Mouse (Mus musculus): ENCODE data around the gene B4galt7.
A peak's percentile ranks its signal among the peaks of the same experiment; 100 is the strongest.
"Not testable (repeated sequence)": the region's sequence is repeated elsewhere in the genome, so short reads cannot be mapped to it uniquely, and the experiment has no call there.

Gene B4galt7

GRCm38 (mm10) chr13:55599566-55600540 lies at the start of gene B4galt7:
Gene B4galt7, plus strand, starts transcription at chr13:55599896.
- DNase-seq (ENCODE audit: low spot score in 2 of 2), result peak; percentile 73 to 84

DNA sequence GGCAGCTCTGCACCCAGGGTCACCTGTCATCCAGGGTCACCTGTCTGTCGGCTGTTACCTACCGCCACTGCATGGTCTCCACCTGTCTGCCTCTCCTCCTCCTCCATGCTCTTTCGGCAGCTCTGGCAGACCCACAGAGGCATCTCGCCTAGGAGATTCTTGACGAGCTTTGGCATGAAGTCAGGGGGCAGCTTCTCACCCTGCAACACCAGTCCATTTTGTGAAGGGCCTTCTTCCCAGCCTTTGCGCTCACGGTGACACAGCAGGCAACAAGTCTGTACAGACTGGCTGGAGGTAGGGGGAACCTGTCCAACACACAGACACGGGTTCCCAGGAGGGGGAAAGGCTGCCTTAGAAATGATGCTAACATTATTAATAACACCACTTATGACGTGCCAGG lies 43.8 kb upstream of the B4galt7 start:
- no peak for DNase-seq (ENCODE audit: low spot score in 2 of 2)

DNA sequence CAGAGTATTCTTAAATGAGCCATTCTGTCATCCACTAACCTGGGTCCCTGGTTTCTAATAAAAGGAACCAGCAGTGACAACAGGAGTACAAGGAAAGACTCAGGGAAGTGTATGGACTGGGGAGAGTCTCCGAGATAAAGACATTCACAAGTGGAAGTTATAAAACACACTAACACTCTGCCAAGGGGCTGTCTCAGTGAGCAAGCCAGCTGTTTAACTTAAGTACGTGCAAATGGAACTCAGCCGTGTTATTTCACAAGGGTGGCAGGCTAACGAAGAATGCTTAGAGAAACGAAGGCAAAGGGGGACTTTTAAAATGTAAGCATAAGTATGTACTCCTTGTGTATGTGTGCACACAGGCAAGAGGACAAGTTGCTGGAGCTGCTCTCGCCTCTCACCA lies 42.2 kb upstream of the B4galt7 start:
- no peak for DNase-seq (ENCODE audit: low spot score in 2 of 2)

DNA sequence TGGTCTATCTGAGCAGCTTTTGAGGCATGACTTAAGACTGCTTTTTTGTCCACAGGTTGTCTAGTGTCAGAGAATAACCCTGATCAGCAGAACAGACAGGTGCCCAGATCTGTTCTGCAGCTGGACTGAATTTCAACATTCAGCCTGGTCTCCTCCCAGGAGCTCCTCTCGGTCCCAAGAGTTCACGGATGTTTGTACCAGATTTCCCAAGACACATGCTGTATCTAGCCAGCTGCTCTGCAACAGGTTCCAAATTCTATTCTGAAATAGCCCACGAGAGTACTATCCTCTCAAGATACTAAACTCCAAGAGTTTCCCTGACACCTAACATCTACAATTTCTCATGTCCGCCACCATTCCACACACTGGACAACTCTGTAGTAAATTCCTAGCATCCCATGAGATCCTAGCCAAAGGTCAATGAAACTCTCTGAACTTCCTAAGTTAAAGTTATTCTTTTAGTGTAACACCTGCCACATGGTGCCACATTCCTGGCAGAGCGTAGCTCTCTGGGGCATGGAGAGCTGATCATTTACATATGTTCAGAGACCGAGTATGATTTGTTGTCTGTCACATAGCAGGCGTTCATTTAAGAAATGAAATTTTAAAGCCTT lies 36.3 kb upstream of the B4galt7 start:
- DNase-seq (ENCODE audit: low spot score in 2 of 2), result no peak

- no peak for DNase-seq (ENCODE audit: low spot score in 2 of 2)
These were observed 32.7 kb upstream of the B4galt7 start for GRCm38 (mm10) chr13:55567001-55567400.

DNA sequence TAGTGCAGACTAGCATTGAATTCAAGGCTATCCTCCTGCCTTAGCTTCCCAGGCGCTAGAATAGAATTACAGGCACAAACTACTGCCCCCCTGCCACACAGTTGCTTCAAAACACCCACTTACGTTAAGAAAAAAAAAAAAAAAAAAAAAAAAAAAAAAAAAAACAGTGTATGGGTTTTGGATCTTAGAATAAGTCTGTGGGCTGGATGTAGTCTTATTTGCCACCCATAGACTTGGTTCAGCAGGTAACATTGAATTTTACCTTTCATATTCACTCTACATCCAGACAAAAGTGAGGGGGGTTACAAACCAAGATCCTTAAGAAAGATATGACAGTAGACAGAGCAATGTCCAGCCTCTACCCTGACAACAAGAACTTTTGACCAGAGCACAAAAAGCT lies 31.7 kb upstream of the B4galt7 start:
- no peak for DNase-seq (ENCODE audit: low spot score in 2 of 2)

GRCm38 (mm10) chr13:55568524-55568923 lies 31.2 kb upstream of the B4galt7 start:
- not testable (repeated sequence) for DNase-seq (ENCODE audit: low spot score in 2 of 2)

DNA sequence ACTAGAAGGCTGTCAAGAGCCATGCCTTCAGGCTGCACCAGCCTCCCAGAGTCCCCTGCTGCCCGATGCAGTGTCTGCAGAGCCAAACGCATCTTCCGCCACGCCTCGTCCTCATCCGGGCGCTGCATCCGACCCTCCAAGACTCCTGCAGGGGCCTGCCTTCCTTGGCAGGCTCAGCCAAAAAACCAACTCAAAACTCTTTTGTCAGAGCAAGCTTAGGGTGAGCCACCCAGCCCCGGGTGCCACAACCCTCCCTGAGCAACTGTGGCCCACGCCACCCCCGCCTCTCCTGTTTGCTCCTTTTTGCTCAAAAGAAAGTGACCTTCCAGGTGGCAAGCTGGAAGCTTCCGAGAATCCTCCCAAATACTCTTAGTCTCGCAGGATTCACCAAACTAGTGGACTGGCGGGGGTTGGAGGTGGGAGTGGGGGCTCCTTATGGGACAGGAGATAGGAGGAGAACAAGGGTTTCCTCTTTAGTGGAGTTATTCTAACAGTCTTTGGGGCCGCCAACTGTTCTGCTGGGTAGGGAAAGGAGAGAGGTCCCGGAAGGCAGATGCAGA lies 29.9 kb upstream of the B4galt7 start:
- DNase-seq (ENCODE audit: low spot score in 2 of 2), result no peak

GRCm38 (mm10) chr13:55570286-55570973 lies 29.3 kb upstream of the B4galt7 start:
- peak in 1 of 2 experiments; percentile 14 for DNase-seq (ENCODE audit: low spot score in 2 of 2)

GRCm38 (mm10) chr13:55571027-55571751 lies 28.5 kb upstream of the B4galt7 start, which contains the start of gene Fam193b:
Gene Fam193b, minus strand, starts transcription at chr13:55571120.
- peak; percentile 93 to 95 for DNase-seq (ENCODE audit: low spot score in 2 of 2)

DNA sequence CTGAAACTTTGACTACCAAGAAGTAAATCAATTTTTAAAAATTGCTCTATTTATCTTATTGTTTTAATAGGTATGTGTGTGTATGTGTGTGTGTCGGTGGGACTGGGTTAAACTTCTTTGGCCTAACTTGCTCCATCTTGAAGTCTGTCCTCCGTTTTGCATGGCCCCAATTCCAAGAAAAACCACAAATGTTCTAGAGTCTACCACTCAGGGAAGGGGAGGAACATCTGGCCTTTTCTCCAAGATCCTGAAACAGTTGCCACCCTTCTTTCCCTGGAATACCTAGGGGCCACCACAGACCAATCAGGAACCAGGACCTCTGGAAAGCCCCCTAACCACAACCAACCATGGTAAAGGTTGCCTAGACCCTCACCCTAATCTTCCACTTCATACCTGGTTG lies 27.7 kb upstream of the B4galt7 start:
- no peak for DNase-seq (ENCODE audit: low spot score in 2 of 2)

GRCm38 (mm10) chr13:55573432-55573831 lies 26.3 kb upstream of the B4galt7 start, which contains the start of gene Tmed9:
Gene Tmed9, plus strand, starts transcription at chr13:55573732.
- no peak for DNase-seq (ENCODE audit: low spot score in 2 of 2)

GRCm38 (mm10) chr13:55574321-55574720 lies 25.4 kb upstream of the B4galt7 start:
- no peak for DNase-seq (ENCODE audit: low spot score in 2 of 2)

DNA sequence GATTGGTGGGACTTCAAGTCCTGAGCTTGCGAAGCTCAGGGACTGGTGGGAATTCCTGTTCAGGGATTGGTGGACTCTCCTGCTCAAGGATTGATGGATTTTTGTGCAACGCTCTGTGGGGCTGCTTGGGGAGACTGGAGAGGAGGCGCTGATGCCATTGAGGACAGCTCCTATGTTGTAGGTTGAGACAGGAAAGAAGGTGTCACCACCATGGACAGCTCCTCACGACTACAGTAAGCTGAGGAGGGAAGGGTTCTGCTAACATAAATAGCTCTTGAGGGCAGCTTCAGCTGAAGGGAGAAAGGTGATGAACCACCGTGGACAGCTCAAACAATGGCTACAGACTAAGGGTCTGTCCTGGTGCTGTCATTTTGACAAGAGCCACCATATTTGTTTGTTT lies 23.8 kb upstream of the B4galt7 start:
- no peak for DNase-seq (ENCODE audit: low spot score in 2 of 2)

DNA sequence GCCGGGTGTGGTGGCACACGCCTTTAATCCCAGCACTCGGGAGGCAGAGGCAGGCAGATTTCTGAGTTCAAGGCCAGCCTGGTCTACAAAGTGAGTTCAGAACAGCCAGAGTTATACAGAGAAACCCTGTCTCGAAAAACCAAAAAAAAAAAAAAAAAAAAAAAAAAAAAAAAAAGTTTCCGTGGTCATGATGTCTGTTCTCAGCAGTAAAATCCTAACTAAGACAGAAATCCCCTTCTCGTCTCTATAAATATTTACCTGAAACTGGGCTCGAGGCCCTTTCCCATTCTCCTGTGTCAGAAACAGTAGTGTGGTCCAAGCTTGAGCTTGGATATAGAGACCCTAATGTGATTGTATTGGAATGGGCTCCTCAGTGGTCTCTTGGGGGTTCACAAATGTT lies 22.8 kb upstream of the B4galt7 start:
- DNase-seq (ENCODE audit: low spot score in 2 of 2), result not testable (repeated sequence)

- no peak for DNase-seq (ENCODE audit: low spot score in 2 of 2)
These were observed 21.6 kb upstream of the B4galt7 start for GRCm38 (mm10) chr13:55578086-55578485.

GRCm38 (mm10) chr13:55591961-55592490 lies 7.7 kb upstream of the B4galt7 start:
- no peak for DNase-seq (ENCODE audit: low spot score in 2 of 2)

DNA sequence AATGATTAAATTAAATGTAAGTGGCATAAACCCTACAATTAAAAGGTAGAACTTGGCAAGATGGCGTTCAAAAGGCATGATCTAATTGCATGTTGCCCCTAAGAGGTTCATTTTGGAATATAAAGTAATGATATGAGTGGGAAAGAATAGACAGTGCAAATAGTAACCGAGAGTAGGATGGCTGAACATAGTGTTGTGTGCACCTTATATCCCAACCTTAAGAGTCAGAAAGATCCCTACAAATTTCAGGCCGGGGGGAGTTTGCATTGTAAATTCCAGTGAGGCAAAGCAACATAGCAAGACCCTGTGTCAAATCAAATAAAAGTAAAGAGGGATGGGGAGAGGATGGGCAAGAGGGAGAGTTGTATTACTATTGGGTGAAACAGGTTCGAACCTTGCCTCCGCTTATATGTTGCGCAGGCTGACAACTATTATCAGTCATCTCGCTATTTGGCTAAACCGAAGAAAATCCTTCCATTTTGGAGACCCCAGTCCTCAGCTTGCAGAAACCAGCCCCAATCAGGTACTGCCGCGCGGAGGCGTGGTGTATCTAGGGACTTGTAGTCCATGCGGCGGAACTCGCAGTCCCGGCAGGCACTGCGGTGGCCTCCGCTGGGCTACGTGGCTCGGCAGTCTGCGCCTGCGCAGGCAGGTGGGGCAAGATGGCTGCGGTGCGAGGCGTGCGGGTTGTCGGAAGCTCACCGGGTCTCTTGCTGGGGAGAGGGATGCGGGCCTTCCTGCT lies 7.0 kb upstream of the B4galt7 start:
- DNase-seq (ENCODE audit: low spot score in 2 of 2), result peak; percentile 92 to 95

DNA sequence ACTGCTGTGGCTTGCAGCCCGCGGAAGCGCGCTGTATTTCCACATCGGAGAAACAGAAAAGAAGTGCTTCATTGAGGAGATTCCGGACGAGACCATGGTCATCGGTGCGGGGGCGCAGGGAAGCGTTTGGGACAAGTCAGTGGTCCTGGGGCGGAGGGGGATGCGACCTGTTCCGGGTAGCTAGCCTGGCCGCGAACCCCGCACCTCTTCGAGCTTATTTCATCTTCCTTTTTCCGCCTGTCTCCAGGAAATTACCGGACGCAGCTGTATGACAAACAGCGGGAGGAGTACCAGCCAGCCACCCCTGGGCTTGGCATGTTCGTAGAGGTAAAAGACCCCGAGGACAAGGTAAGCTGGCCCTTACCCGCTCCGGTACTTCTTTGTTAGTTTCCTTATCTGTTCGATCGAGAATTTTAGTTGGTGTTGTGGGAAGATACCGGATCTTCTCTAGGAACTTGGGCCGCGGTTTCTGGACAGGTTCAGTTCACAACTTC lies 6.4 kb upstream of the B4galt7 start:
- no peak for DNase-seq (ENCODE audit: low spot score in 2 of 2)

- no peak for DNase-seq (ENCODE audit: low spot score in 2 of 2)
These were observed 4.3 kb upstream of the B4galt7 start for GRCm38 (mm10) chr13:55595375-55595774.

All from spleen, postnatal 14 days (tissue).